9 mouse cellular contexts compared by ENCODE assay signal in genomic region chr17:44507741-44508140, GRCm38 (mm10).
"Had no signal": no experiment of that assay in that cellular context is flagged by ENCODE, and none has a peak within 500 bp of the region (broad histone marks: within the 10 kb centered on the region; RNA-seq: fewer than 3 reads in every experiment).

No protein-coding gene starts in this region.

- DNase-seq: kidney, adult 18-20 months; kidney, adult 9 months; kidney, postnatal 14 days; kidney, postnatal 4 days; liver, embryonic 13.5 days; lung, adult 2 months; lung, postnatal 14 days; lung, postnatal 4 days; right cerebral cortex, postnatal 25 days had no signal
